Mouse (Mus musculus): ENCODE measurements at regions not wholly inside any gene's neighbourhood (a gene's known extent, or its start where the extent isn't known, plus 50 kb on each side); places are given as distances from the start of the nearest gene placed in this dataset.

DNA sequence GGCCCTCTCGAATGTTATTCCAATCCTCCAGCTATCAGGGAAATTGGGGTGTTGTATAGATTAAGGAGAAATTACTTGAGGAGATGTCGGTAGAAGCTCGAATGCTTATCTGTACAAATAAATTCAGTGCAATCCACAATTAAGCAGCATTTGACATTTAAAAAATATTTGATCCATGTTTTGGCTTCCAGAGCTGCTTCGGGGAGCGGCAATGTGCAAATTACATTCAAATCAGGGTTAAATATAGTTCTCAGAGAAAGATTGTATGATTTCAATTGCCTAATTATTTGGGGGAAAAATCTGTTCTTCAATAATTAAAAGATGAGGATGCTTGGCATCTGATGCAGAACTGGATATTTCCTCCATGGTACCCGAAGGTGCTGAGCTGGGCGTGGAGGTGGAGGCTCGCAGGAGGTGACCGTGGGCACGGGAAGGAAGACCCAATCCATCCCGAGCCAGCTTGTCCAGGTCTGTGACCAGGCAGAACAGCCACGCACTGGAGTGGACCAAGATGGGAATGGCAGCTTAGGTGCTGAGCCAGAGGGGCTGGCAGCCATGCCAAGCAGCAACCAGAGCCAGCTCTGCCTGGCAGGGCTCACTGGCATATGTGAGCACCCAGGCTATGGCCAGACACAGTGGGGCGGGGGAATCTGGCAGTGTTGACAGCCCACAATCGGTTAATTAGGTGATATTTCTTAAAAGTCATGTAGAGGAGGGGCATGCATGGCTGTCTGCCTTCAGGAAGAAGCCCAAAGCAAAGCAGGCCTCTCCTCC is 117.5 kb downstream of the Kif26a start:
- TF ChIP-seq POLR2A (IDR thresholded peaks at IDR 0.05; ENCODE audit: insufficient read length, low read depth) (no peak), MYOG (IDR thresholded peaks at IDR 0.05; ENCODE audit: control insufficient read depth in 1 of 3, insufficient read depth in 1 of 3, insufficient read length in 2 of 3, low read depth in 2 of 3) (no peak), REST (IDR thresholded peaks at IDR 0.05; ENCODE audit: insufficient read depth, insufficient read length) (no peak), TCF12 (IDR thresholded peaks at IDR 0.05; ENCODE audit: insufficient read depth, poor library complexity, severe bottlenecking) (no peak), E2F4 (IDR thresholded peaks at IDR 0.05; ENCODE audit: insufficient read depth) (no peak), MAX (IDR thresholded peaks at IDR 0.05; ENCODE audit: low read depth) (no peak), USF1 (IDR thresholded peaks at IDR 0.05; ENCODE audit: low read depth) (no peak), SRF (IDR thresholded peaks at IDR 0.05; ENCODE audit: control insufficient read depth, insufficient read length, low read depth) (no peak), TCF3 (IDR thresholded peaks at IDR 0.05; ENCODE audit: insufficient read length, low read depth) (no peak), POLR2AphosphoS2 (IDR thresholded peaks at IDR 0.05; ENCODE audit: insufficient read length, low read depth) (no peak), MYOD1 (IDR thresholded peaks at IDR 0.05; ENCODE audit: control insufficient read depth in 1 of 3, insufficient read length in 2 of 3, low read depth in 2 of 3) (no peak)

Measured in myocyte (in vitro differentiated cells).